Mouse (Mus musculus): ENCODE data around the gene Spdye4b.

DNA sequence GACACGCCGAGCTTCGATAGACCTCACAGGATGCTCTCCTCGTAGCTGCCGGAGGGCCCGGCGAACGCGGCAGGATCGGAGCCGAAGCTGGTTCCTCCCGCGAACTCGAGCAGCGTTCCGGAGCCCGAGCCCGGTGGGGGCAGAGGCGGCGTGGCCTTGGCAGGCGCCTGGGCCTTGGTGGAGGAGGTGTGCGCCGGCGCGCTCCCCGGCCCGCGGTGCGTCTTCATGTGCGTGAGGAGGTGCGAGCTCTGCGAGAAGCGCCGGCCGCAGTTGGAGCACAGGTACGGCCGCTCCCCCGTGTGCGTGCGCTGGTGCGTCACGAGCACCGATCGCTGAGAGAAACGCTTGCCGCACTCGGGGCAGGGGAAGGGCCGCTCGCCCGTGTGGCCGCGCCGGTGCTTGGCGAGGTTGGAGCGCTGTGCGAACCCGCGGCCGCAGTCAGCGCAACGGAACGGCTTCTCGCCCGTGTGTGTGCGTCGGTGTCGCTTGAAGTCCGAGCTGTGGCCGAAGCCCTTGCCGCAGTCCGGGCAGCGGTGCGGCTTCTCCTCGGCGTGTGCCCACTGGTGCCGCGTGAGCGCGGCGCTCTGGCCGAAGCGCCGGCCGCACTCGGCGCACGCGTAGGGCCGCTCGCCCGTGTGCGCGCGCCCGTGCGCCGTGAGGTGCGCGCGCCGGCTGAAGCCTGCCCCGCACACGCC is 72.5 kb downstream of the Spdye4b start:
- TF ChIP-seq CTCF (IDR thresholded peaks at IDR 0.05) (no peak), EP300 (IDR thresholded peaks at IDR 0.05) (no peak)

Data from lung, postnatal 0 days (tissue).